Mouse (Mus musculus) olfactory bulb, adult 2 months (tissue): ENCODE data around the gene H2-Q6. TPM values are rescaled to one million over a fixed set of nuclear protein-coding genes. Genes with fewer than 3 reads are reported as not detected.
"Not testable (repeated sequence)": the region's sequence is repeated elsewhere in the genome, so short reads cannot be mapped to it uniquely, and the experiment has no call there.

Experiments
- H3K27ac ChIP-seq: fragments of 200-500 bp; 2 replicates; pipeline ENCODE4 v1.5.1; 2012; ENCODE audit warnings: low read depth, low read length; ENCODE audit not compliant: insufficient read depth
- H3K4me1 ChIP-seq: fragments of 200-500 bp; 2 replicates; pipeline ENCODE4 v1.6.1; 2012; ENCODE audit warnings: low read length; ENCODE audit not compliant: control insufficient read depth, insufficient read depth
- H3K4me3 ChIP-seq: fragments of 200-500 bp; 2 replicates; pipeline ENCODE4 v1.5.1; 2012; ENCODE audit warnings: mild to moderate bottlenecking, low read depth, low read length, moderate library complexity; ENCODE audit not compliant: insufficient read depth
- CTCF ChIP-seq: fragments of 200-500 bp; IDR thresholded peaks from 2 replicates; pipeline ENCODE4 v1.5.1; 2012; ENCODE audit warnings: low read depth, mild to moderate bottlenecking, low read length, moderate library complexity; ENCODE audit not compliant: insufficient read depth
- WGBS: fragments of 180-500 bp; shearing (Covaris S2); methylation state at CpG from one replicate; pipeline ENCODE4 v1.1.7; 2018; 5-methylcytosine and 5-hydroxymethylcytosine counted together
- polyA plus RNA-seq: library from polyadenylated mRNA; stranded (reverse); fragments of >200 nt; gene quantifications from 2 replicates; pipeline ENCODE4 v1.2.4, GENCODE M21; 2012; ENCODE audit warnings: low replicate concordance; ENCODE audit not compliant: missing spikeins, insufficient read depth, insufficient read length

H2-Q6 gene
- polyA plus RNA-seq, 1 experiment = not detected

GRCm38 (mm10) chr17:35434836-35435235 is 10.2 kb downstream of the H2-Q6 start:
- peak; percentile 33; the same call in 1 of the 2 replicates for TF ChIP-seq CTCF
- H3K27ac ChIP-seq, H3K4me3 ChIP-seq, H3K4me1 ChIP-seq: not testable (repeated sequence)
- 12% methylated on average over 8 of the region's 8 CpGs for WGBS

GRCm38 (mm10) chr17:35435577-35435976 is 10.9 kb downstream of the H2-Q6 start:
- WGBS = 85% methylated on average over 3 of the region's 3 CpGs
- H3K4me1 ChIP-seq, H3K4me3 ChIP-seq, H3K27ac ChIP-seq: not testable (repeated sequence)

GRCm38 (mm10) chr17:35437386-35437936 is 12.8 kb downstream of the H2-Q6 start:
- H3K4me1 ChIP-seq, H3K4me3 ChIP-seq, H3K27ac ChIP-seq: not testable (repeated sequence)
- WGBS = 90% methylated on average over 1 of the region's 1 CpGs

GRCm38 (mm10) chr17:35438395-35438794 is 13.7 kb downstream of the H2-Q6 start:
- H3K4me3 ChIP-seq, H3K4me1 ChIP-seq, H3K27ac ChIP-seq: not testable (repeated sequence)
- 90% methylated on average over 3 of the region's 3 CpGs for WGBS

- H3K27ac ChIP-seq, H3K4me1 ChIP-seq: not testable (repeated sequence)
- peak within 1 kb of the TSS; percentile 57 for H3K4me3 ChIP-seq
- 5% methylated on average over 18 of the region's 18 CpGs for WGBS
Measured at GRCm38 (mm10) chr17:35438885-35439284, 14.2 kb downstream of the H2-Q6 start, which contains the start of gene H2-Q7. Gene H2-Q7, plus strand, starts transcription at chr17:35439155.

GRCm38 (mm10) chr17:35439295-35439747 is 14.7 kb downstream of the H2-Q6 start:
- 2% methylated on average over 48 of the region's 48 CpGs for WGBS

GRCm38 (mm10) chr17:35439925-35440645 is 15.4 kb downstream of the H2-Q6 start:
- not testable (repeated sequence) for H3K4me3 ChIP-seq, H3K27ac ChIP-seq, H3K4me1 ChIP-seq
- 60% methylated on average over 27 of the region's 27 CpGs for WGBS

More at GRCm38 (mm10) chr17:35439295-35439747, 14.7 kb downstream of the H2-Q6 start:
- H3K4me3 ChIP-seq = peak overlapping the region; percentile 57
- not testable (repeated sequence) for H3K4me1 ChIP-seq, H3K27ac ChIP-seq

- 89% methylated on average over 2 of the region's 2 CpGs for WGBS
- not testable (repeated sequence) for H3K4me3 ChIP-seq, H3K4me1 ChIP-seq, H3K27ac ChIP-seq
Measured at GRCm38 (mm10) chr17:35442376-35442775, 17.7 kb downstream of the H2-Q6 start.

- not testable (repeated sequence) for H3K4me3 ChIP-seq, H3K4me1 ChIP-seq, H3K27ac ChIP-seq
- 81% methylated on average over 2 of the region's 2 CpGs for WGBS
Measured at GRCm38 (mm10) chr17:35444510-35444909, 19.9 kb downstream of the H2-Q6 start.

- not testable (repeated sequence) for H3K4me3 ChIP-seq, H3K4me1 ChIP-seq, H3K27ac ChIP-seq
- no CpG with 5 or more reads among the region's 1 CpGs for WGBS
Measured at GRCm38 (mm10) chr17:35458247-35458646, 33.6 kb downstream of the H2-Q6 start.

GRCm38 (mm10) chr17:35460513-35461341 is 36.1 kb downstream of the H2-Q6 start:
- no CpG with 5 or more reads among the region's 9 CpGs for WGBS
- H3K4me3 ChIP-seq, H3K4me1 ChIP-seq, H3K27ac ChIP-seq: not testable (repeated sequence)
